Comparison of ENCODE assay signal across 8 mouse cellular contexts in the genomic region with DNA sequence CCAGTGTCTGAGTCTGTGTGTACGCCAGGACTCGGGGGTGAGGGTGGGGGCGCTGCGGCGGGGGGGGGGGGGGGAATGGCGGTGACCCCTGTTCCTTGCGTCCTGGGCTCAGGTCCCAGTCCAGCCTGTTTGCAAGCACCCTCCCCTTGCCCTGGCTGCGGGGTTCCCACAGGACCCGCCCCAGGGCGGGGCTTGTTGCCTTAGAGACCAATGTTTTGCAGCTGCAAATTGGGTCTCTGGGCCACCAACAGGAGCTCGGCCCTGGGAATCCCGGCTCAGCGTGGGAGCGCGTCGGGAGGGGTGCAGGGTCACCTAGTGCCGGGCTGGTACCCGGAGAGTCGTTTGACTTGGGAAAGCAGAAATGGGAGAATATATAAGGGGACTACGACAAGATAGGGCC. TPM values are rescaled to one million over a fixed set of nuclear protein-coding genes. Genes with fewer than 3 reads are reported as not detected.
DNase-seq lines count a peak whose midpoint lies in the region; ATAC-seq lines count a peak whose summit lies in the region.

No protein-coding gene starts in this region.

- peak; percentile 41; the same call in 1 of the 2 replicates for ATAC-seq in cerebellum, adult (ENCODE audit: insufficient number of reproducible peaks, low FRiP score, low TSS enrichment)
- peak; percentile 63 to 75 for ATAC-seq in hematopoietic stem cell, adult 5-6 weeks (replicated peaks in 1 of 2; ENCODE audit: insufficient read depth in 1 of 2, low FRiP score in 2 of 2, low TSS enrichment in 1 of 2, low read depth in 1 of 2, poor library complexity in 2 of 2, severe bottlenecking in 2 of 2)

- DNase-seq in cerebellum, adult 11 months = no peak
- DNase-seq in cerebellum, adult 8-10 months = peak; percentile 56
- peak; percentile 92 for DNase-seq in forelimb bud, embryonic 11.5 days (ENCODE audit: low read depth, low spot score)
- DNase-seq in layer of hippocampus, postnatal 14 days (ENCODE audit: low spot score in 2 of 2) = peak; percentile 55 to 68
- peak; percentile 93 for DNase-seq in lung, postnatal 25 days (ENCODE audit: low spot score)
- DNase-seq in retina, postnatal 1 day = peak; percentile 96

RNA-seq across cellular contexts. Expression of a gene that starts 16.5 kb away (rescaled TPM):
- total RNA-seq in hematopoietic stem cell, adult 5-6 weeks (2017) = 190 and 280 TPM in 2 replicates
- 1 to 10 TPM; 6.1 to 6.5 TPM for total RNA-seq in layer of hippocampus, postnatal 14 days (2021)

RNA-seq across cellular contexts. Expression of a gene that starts 18.2 kb away (rescaled TPM):
- total RNA-seq in hematopoietic stem cell, adult 5-6 weeks (2017) = 20.0 and 28.0 TPM in 2 replicates
- 10 to 100 TPM; 38.3 to 44.7 TPM for total RNA-seq in layer of hippocampus, postnatal 14 days (2021)

RNA-seq across cellular contexts. Expression of a gene that starts 32.9 kb away (rescaled TPM):
- total RNA-seq in hematopoietic stem cell, adult 5-6 weeks (2017) = 20.9 and 23.6 TPM in 2 replicates
- 10 to 100 TPM; 19.6 to 19.8 TPM for total RNA-seq in layer of hippocampus, postnatal 14 days (2021)

RNA-seq across cellular contexts. Expression of a gene that starts 33.2 kb away (rescaled TPM):
- 0.25 and 0.60 TPM in 2 replicates for total RNA-seq in hematopoietic stem cell, adult 5-6 weeks (2017)
- 1 to 10 TPM; 4.5 to 6.7 TPM for total RNA-seq in layer of hippocampus, postnatal 14 days (2021)

RNA-seq across cellular contexts. Expression of a gene that starts 43.9 kb away (rescaled TPM):
- not detected in 2 replicates for total RNA-seq in hematopoietic stem cell, adult 5-6 weeks (2017)
- 100 to 1,000 TPM in 1 of 2 experiments, 10 to 100 TPM in 1; 93.0 to 104 TPM for total RNA-seq in layer of hippocampus, postnatal 14 days (2021)

Comparison
In these comparisons a context has a peak if more than half of its experiments do, and no peak if none do; other contexts are left out.
1. RNA of a gene that starts 16.5 kb away (total RNA-seq): 190 to 280 TPM in hematopoietic stem cell, adult 5-6 weeks; 6.1 to 6.5 TPM in layer of hippocampus, postnatal 14 days; every median in the first group is over 10 times any median in the second.